Mouse (Mus musculus) lung, adult 2 months (tissue): ENCODE measurements around the gene Espnl.

ENCODE experiments used
- CTCF ChIP-seq: fragments of 200-500 bp; IDR thresholded peaks from 2 replicates; pipeline ENCODE4 v1.5.1; 2011; ENCODE audit warnings: mild to moderate bottlenecking, low read length, control low read depth; ENCODE audit not compliant: insufficient read depth
- POLR2A ChIP-seq: fragments of 200-500 bp; IDR thresholded peaks from 2 replicates; pipeline ENCODE4 v1.6.1; 2011; ENCODE audit warnings: low read depth, mild to moderate bottlenecking, control low read depth, low read length, borderline replicate concordance; ENCODE audit errors: extremely low read depth

DNA sequence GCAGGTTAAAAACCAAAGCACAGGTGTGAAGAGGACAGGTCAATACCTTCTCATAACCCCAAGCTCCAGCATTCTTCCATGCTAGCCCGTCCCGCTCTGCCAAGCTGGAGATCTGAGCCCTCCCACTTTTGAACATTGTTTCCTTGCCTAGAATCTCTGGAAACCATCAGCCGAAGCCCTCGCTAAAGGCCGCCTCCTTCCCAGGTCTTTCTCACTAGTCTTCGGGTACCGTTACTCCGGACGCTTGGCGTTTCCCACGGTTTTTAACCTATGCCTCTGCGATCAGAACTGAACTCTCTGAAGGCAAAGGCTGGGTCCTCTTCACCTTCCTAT is 76.0 kb downstream of the Espnl start:
- TF ChIP-seq CTCF: no peak
- TF ChIP-seq POLR2A: no peak
